Mouse (Mus musculus) large intestine, adult 2 months (tissue): Measurements from ENCODE around the gene Rbbp4. TPM values are rescaled to one million over a fixed set of nuclear protein-coding genes. Genes with fewer than 3 reads are reported as not detected.
A peak's percentile ranks its signal among the peaks of the same experiment; 100 is the strongest.

Experiments used
- DNase-seq: peaks from one replicate; pipeline ENCODE4 v3.0.0-alpha.2; 2012; ENCODE audit warnings: low read depth, low spot score
- WGBS: fragments of 180-500 bp; shearing (Covaris S2); methylation state at CpG from one replicate; pipeline ENCODE4 v1.1.7; 2018; 5-methylcytosine and 5-hydroxymethylcytosine counted together
- polyA plus RNA-seq: library from polyadenylated mRNA; depleted of rRNA; stranded (reverse); fragments of >200 nt; gene quantifications from 2 replicates; pipeline ENCODE4 v1.2.3, GENCODE M21; 2012

The Rbbp4 gene
- polyA plus RNA-seq, 1 experiment: 29.3 TPM

GRCm38 (mm10) chr4:129357613-129358163 is 22.5 kb upstream of the Rbbp4 start:
- WGBS: 75% methylated on average over 15 of the region's 15 CpGs
- DNase-seq: no peak

- no peak for DNase-seq
These were observed 19.1 kb upstream of the Rbbp4 start for GRCm38 (mm10) chr4:129354236-129354635.

GRCm38 (mm10) chr4:129353176-129353575 is 18.0 kb upstream of the Rbbp4 start:
- WGBS: 90% methylated on average over 12 of the region's 12 CpGs
- no peak for DNase-seq

More at GRCm38 (mm10) chr4:129354236-129354635, 19.1 kb upstream of the Rbbp4 start:
- 77% methylated on average over 15 of the region's 15 CpGs for WGBS

- DNase-seq: no peak
- 67% methylated on average over 6 of the region's 6 CpGs for WGBS
These were observed 15.9 kb upstream of the Rbbp4 start for GRCm38 (mm10) chr4:129351111-129351510.

GRCm38 (mm10) chr4:129350644-129351043 is 15.5 kb upstream of the Rbbp4 start:
- 18% methylated on average over 1 of the region's 1 CpGs for WGBS
- DNase-seq: no peak

GRCm38 (mm10) chr4:129346481-129347154 is 11.4 kb upstream of the Rbbp4 start:
- 47% methylated on average over 15 of the region's 15 CpGs for WGBS

GRCm38 (mm10) chr4:129342705-129343104 is 7.5 kb upstream of the Rbbp4 start:
- 81% methylated on average over 2 of the region's 2 CpGs for WGBS
- no peak for DNase-seq

More at GRCm38 (mm10) chr4:129346481-129347154, 11.4 kb upstream of the Rbbp4 start:
- DNase-seq: no peak

GRCm38 (mm10) chr4:129341888-129342287 is 6.7 kb upstream of the Rbbp4 start:
- no peak for DNase-seq
- WGBS: 96% methylated on average over 1 of the region's 1 CpGs

- WGBS: 66% methylated on average over 3 of the region's 3 CpGs
- no peak for DNase-seq
These were observed 4.6 kb upstream of the Rbbp4 start for GRCm38 (mm10) chr4:129339743-129340142.

- WGBS: 28% methylated on average over 14 of the region's 14 CpGs
- DNase-seq: peak; percentile 4
These were observed 1.1 kb upstream of the Rbbp4 start for GRCm38 (mm10) chr4:129336291-129336690.

- DNase-seq: peak; percentile 7
- WGBS: under 1% methylated on average over 62 of the region's 62 CpGs
These were observed 424 bp downstream of the Rbbp4 start for GRCm38 (mm10) chr4:129334677-129335215.

GRCm38 (mm10) chr4:129332846-129333245 is 2.3 kb downstream of the Rbbp4 start:
- WGBS: 20% methylated on average over 1 of the region's 1 CpGs
- no peak for DNase-seq

GRCm38 (mm10) chr4:129326191-129326590 is 9.0 kb downstream of the Rbbp4 start:
- DNase-seq: no peak
- WGBS: 34% methylated on average over 1 of the region's 1 CpGs

GRCm38 (mm10) chr4:129324756-129325155 is 10.4 kb downstream of the Rbbp4 start:
- 54% methylated on average over 1 of the region's 1 CpGs for WGBS
- no peak for DNase-seq

GRCm38 (mm10) chr4:129323491-129323890 is 11.7 kb downstream of the Rbbp4 start:
- WGBS: 77% methylated on average over 1 of the region's 1 CpGs

GRCm38 (mm10) chr4:129322042-129322441 is 13.1 kb downstream of the Rbbp4 start:
- WGBS: 87% methylated on average over 5 of the region's 5 CpGs

More at GRCm38 (mm10) chr4:129323491-129323890, 11.7 kb downstream of the Rbbp4 start:
- DNase-seq: no peak

GRCm38 (mm10) chr4:129320876-129321275 is 14.3 kb downstream of the Rbbp4 start:
- 48% methylated on average over 1 of the region's 1 CpGs for WGBS
- no peak for DNase-seq

More at GRCm38 (mm10) chr4:129322042-129322441, 13.1 kb downstream of the Rbbp4 start:
- no peak for DNase-seq

GRCm38 (mm10) chr4:129313886-129314285 is 21.3 kb downstream of the Rbbp4 start:
- no peak for DNase-seq
- WGBS: 45% methylated on average over 3 of the region's 3 CpGs

GRCm38 (mm10) chr4:129307936-129308335 is 27.2 kb downstream of the Rbbp4 start:
- 47% methylated on average over 1 of the region's 1 CpGs for WGBS
- DNase-seq: no peak

GRCm38 (mm10) chr4:129304306-129304705 is 30.9 kb downstream of the Rbbp4 start:
- 47% methylated on average over 1 of the region's 1 CpGs for WGBS
- DNase-seq: no peak

- 76% methylated on average over 9 of the region's 9 CpGs for WGBS
- DNase-seq: no peak
These were observed 31.4 kb downstream of the Rbbp4 start for GRCm38 (mm10) chr4:129303816-129304215.
